ENCODE assay signal across 35 mouse cellular contexts in the genomic region with DNA sequence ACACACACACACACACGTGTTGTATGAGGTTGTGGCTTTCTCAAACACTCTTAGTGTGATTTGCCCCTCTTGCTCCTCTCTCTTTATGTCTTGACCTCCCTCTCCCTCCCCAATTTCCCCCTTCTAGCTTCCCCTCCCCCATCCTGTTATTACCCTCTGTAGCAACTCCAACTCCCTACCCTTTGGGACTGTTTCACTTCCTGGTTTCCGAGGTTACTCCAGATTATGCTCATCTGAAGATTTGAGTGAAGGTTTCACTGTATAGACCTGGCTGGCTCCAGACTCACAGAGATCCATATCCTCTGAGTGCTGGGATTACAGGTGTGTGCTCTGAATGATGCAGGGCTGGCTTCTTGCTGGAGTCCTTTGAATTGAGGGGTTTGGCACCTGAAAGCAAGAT. TPM values are rescaled to one million over a fixed set of nuclear protein-coding genes. Genes with fewer than 3 reads are reported as not detected.
A peak's percentile ranks its signal among the peaks of the same experiment; 100 is the strongest.
DNase-seq lines count a peak whose midpoint lies in the region; ATAC-seq and TF ChIP-seq lines count a peak whose summit lies in the region.
"Had no signal": no experiment of that assay in that cellular context is flagged by ENCODE, and none has a peak within 500 bp of the region (broad histone marks: within the 10 kb centered on the region; RNA-seq: fewer than 3 reads in every experiment).

No protein-coding gene starts in this region.

- no peaks in the 10 kb centered on the region for H3K36me3 ChIP-seq in liver, adult 2 months (ENCODE audit: control insufficient read depth, insufficient read depth, low read length)
- no peaks in the 10 kb centered on the region for H3K36me3 ChIP-seq in liver, embryonic 11.5 days (ENCODE audit: control insufficient read depth, insufficient read depth, low read length)
- no peaks in the 10 kb centered on the region for H3K36me3 ChIP-seq in stomach, embryonic 15.5 days
- H3K36me3 ChIP-seq in stomach, postnatal 0 days (ENCODE audit: control insufficient read depth, insufficient read depth, low read length) = no peaks in the 10 kb centered on the region
- H3K36me3 ChIP-seq: embryonic facial prominence, embryonic 12.5 days; embryonic facial prominence, embryonic 15.5 days; hindbrain, embryonic 12.5 days; hindbrain, embryonic 15.5 days had no signal

- no peak for TF ChIP-seq POLR2A in liver, adult 2 months (IDR thresholded peaks at IDR 0.05; ENCODE audit: extremely low read depth, insufficient read depth, low read length)

- no peak overlapping the region for H3K27ac ChIP-seq in liver, adult 2 months (replicated peaks; ENCODE audit: insufficient read depth, low read depth, low read length)
- H3K27ac ChIP-seq in liver, embryonic 11.5 days (ENCODE audit: low read depth, low read length) = no peak overlapping the region
- H3K27ac ChIP-seq in stomach, embryonic 15.5 days = no peak overlapping the region
- H3K27ac ChIP-seq in stomach, postnatal 0 days (replicated peaks) = no peak overlapping the region
- H3K27ac ChIP-seq: embryonic facial prominence, embryonic 12.5 days; embryonic facial prominence, embryonic 15.5 days; gastrocnemius, adult 2 months; hindbrain, embryonic 12.5 days; hindbrain, embryonic 15.5 days had no signal

- no peak for TF ChIP-seq EP300 in stomach, postnatal 0 days (optimal IDR thresholded peaks at IDR 0.05)

- no peak overlapping the region for H3K4me2 ChIP-seq in liver, embryonic 11.5 days
- H3K4me2 ChIP-seq in stomach, embryonic 15.5 days = no peak overlapping the region
- no peak overlapping the region for H3K4me2 ChIP-seq in stomach, postnatal 0 days (replicated peaks; ENCODE audit: low read depth)
- H3K4me2 ChIP-seq: embryonic facial prominence, embryonic 12.5 days; embryonic facial prominence, embryonic 15.5 days; heart, embryonic 11.5 days; hindbrain, embryonic 12.5 days; hindbrain, embryonic 15.5 days had no signal

- no peaks in the 10 kb centered on the region for H3K4me1 ChIP-seq in liver, adult 2 months (ENCODE audit: control insufficient read depth, insufficient read depth, low read length)
- H3K4me1 ChIP-seq in liver, embryonic 11.5 days (replicated peaks; ENCODE audit: control insufficient read depth, insufficient read depth, low read length) = no peaks in the 10 kb centered on the region
- H3K4me1 ChIP-seq in stomach, embryonic 15.5 days = no peaks in the 10 kb centered on the region
- H3K4me1 ChIP-seq in stomach, postnatal 0 days (replicated peaks; ENCODE audit: control insufficient read depth, insufficient read depth) = no peaks in the 10 kb centered on the region
- H3K4me1 ChIP-seq: embryonic facial prominence, embryonic 12.5 days; embryonic facial prominence, embryonic 15.5 days; hindbrain, embryonic 12.5 days; hindbrain, embryonic 15.5 days had no signal

- no peak overlapping the region for H3K4me3 ChIP-seq in liver, adult 2 months (ENCODE audit: insufficient read depth, low read depth, low read length)
- H3K4me3 ChIP-seq in liver, embryonic 11.5 days (ENCODE audit: low read depth, low read length) = no peak overlapping the region
- no peak overlapping the region for H3K4me3 ChIP-seq in stomach, embryonic 15.5 days (replicated peaks)
- H3K4me3 ChIP-seq in stomach, postnatal 0 days (ENCODE audit: low read depth, low read length) = no peak overlapping the region
- H3K4me3 ChIP-seq: embryonic facial prominence, embryonic 12.5 days; embryonic facial prominence, embryonic 15.5 days; gastrocnemius, adult 2 months; hindbrain, embryonic 12.5 days; hindbrain, embryonic 15.5 days had no signal

- no peak for ATAC-seq in liver, embryonic 11.5 days (replicated peaks; ENCODE audit: low FRiP score)
- 0 out of 2 replicates have a peak, but pooled peaks have one; percentile 14 for ATAC-seq in stomach, embryonic 15.5 days (ENCODE audit: insufficient read depth, low FRiP score, low read depth)
- no peak for ATAC-seq in stomach, postnatal 0 days (ENCODE audit: low FRiP score, low TSS enrichment)
- ATAC-seq in granulocyte monocyte progenitor cell, adult 5-6 weeks (replicated peaks; ENCODE audit: poor library complexity, severe bottlenecking) = peak; percentile 92
- ATAC-seq in monocyte, adult 5-6 weeks (replicated peaks; ENCODE audit: insufficient number of reproducible peaks, low FRiP score, low TSS enrichment, poor library complexity, severe bottlenecking) = peak; percentile 73
- ATAC-seq: CD4-positive, CD25-positive, alpha-beta regulatory T cell, adult 4 months; forebrain, embryonic 14.5 days; forebrain, postnatal 0 days had no signal

- no peaks in the 10 kb centered on the region for H3K79me2 ChIP-seq in liver, adult 2 months (ENCODE audit: control insufficient read depth, insufficient read depth, low read length)

- no peak overlapping the region for H3K9ac ChIP-seq in liver, adult 2 months (ENCODE audit: low read depth, low read length)
- no peak overlapping the region for H3K9ac ChIP-seq in liver, embryonic 11.5 days (ENCODE audit: low read depth, low read length)
- H3K9ac ChIP-seq in stomach, embryonic 15.5 days = no peak overlapping the region
- H3K9ac ChIP-seq in stomach, postnatal 0 days (ENCODE audit: low read length) = no peak overlapping the region
- H3K9ac ChIP-seq: embryonic facial prominence, embryonic 12.5 days; embryonic facial prominence, embryonic 15.5 days; forebrain, postnatal 0 days; hindbrain, embryonic 12.5 days; hindbrain, embryonic 15.5 days had no signal

- WGBS in liver, adult 2 months = 75% methylated on average over 2 of the region's 2 CpGs
- 63% methylated on average over 2 of the region's 2 CpGs for WGBS in liver, embryonic 11.5 days
- 67% methylated on average over 2 of the region's 2 CpGs for WGBS in stomach, embryonic 15.5 days
- whole genome bisulfite sequencing in stomach, postnatal 0 days = 54% methylated on average over 2 of the region's 2 CpGs

- no peaks in the 10 kb centered on the region for H3K9me3 ChIP-seq in liver, embryonic 11.5 days (ENCODE audit: control insufficient read depth, low read length)
- H3K9me3 ChIP-seq in stomach, embryonic 15.5 days = no peaks in the 10 kb centered on the region
- no peaks in the 10 kb centered on the region for H3K9me3 ChIP-seq in stomach, postnatal 0 days (ENCODE audit: control insufficient read depth, low read length)
- H3K9me3 ChIP-seq: embryonic facial prominence, embryonic 12.5 days; embryonic facial prominence, embryonic 15.5 days; hindbrain, embryonic 12.5 days; hindbrain, embryonic 15.5 days had no signal

- no peak for TF ChIP-seq CTCF in liver, adult 2 months (IDR thresholded peaks at IDR 0.05; ENCODE audit: low read depth, low read length)
- no peak for TF ChIP-seq CTCF in stomach, postnatal 0 days (IDR thresholded peaks at IDR 0.05; ENCODE audit: low read depth)

- peak; percentile 22 for DNase-seq in liver, adult 2 months (ENCODE audit: extremely low read depth, low read depth, low spot score)
- no peak for DNase-seq in liver, embryonic 11.5 days (ENCODE audit: low spot score)
- DNase-seq in stomach, postnatal 0 days (ENCODE audit: low spot score) = no peak
- DNase-seq in ovary, adult 18-20 months (ENCODE audit: low spot score) = no peak
- no peak for DNase-seq in left cerebral cortex, adult 8-10 months (ENCODE audit: low spot score in 2 of 2)
- DNase-seq: adrenal gland, adult 2 months; adrenal gland, postnatal 14 days; cerebellum, adult 11-12 months; cerebellum, adult 8-10 months; cerebellum, postnatal 10 days; forebrain, postnatal 0 days; gastrocnemius, adult 2 months; gastrocnemius, postnatal 14 days had no signal

- no peaks in the 10 kb centered on the region for H3K27me3 ChIP-seq in liver, adult 2 months (ENCODE audit: control insufficient read depth, insufficient read depth, low read length)
- H3K27me3 ChIP-seq in liver, embryonic 11.5 days (replicated peaks; ENCODE audit: control insufficient read depth, insufficient read depth, low read length) = no peaks in the 10 kb centered on the region
- H3K27me3 ChIP-seq in stomach, embryonic 15.5 days (replicated peaks) = no peaks in the 10 kb centered on the region
- no peaks in the 10 kb centered on the region for H3K27me3 ChIP-seq in stomach, postnatal 0 days (ENCODE audit: control insufficient read depth, insufficient read depth, low read length)
- H3K27me3 ChIP-seq: embryonic facial prominence, embryonic 12.5 days; embryonic facial prominence, embryonic 15.5 days; hindbrain, embryonic 12.5 days; hindbrain, embryonic 15.5 days had no signal

RNA-seq across cellular contexts. Expression of a gene that starts 18.2 kb away (rescaled TPM):
- 7.9 and 8.5 TPM in 2 replicates for total RNA-seq in liver, adult 2 months (2014; rRNA removed)
- polyA plus RNA-seq in liver, adult 2 months (2012; rRNA removed) = 1.8 and 3.1 TPM in 2 replicates
- 40.0 and 45.1 TPM in 2 replicates for polyA plus RNA-seq in liver, embryonic 11.5 days (2014; fragmentation: Nextera tagmentation; extraction: Ambion mirVana)
- 32.4 TPM in 2 replicates for polyA plus RNA-seq in stomach, embryonic 15.5 days (2015; fragmentation: Nextera tagmentation; extraction: Ambion mirVana)
- polyA plus RNA-seq in stomach, postnatal 0 days (2015; fragmentation: Nextera tagmentation; extraction: Ambion mirVana) = 18.2 and 18.3 TPM in 2 replicates
- 49.3 and 60.3 TPM in 2 replicates for total RNA-seq in granulocyte monocyte progenitor cell, adult 5-6 weeks (2014; fragmentation: Nextera tagmentation)
- total RNA-seq in granulocyte monocyte progenitor cell, adult 5-6 weeks (2017) = 64.4 and 64.8 TPM in 2 replicates
- 68.4 to 81.1 TPM (median 71.3 TPM) in 3 replicates for total RNA-seq in monocyte, adult 5-6 weeks (2017)
- total RNA-seq in left cerebral cortex, adult 8-10 months (2022) = 10 to 100 TPM; 42.4 to 45.3 (median 44.6) TPM

RNA-seq across cellular contexts. Expression of a gene that starts 21.1 kb away (rescaled TPM):
- total RNA-seq in liver, adult 2 months (2014; rRNA removed) = not detected in 2 replicates
- not detected in 2 replicates for polyA plus RNA-seq in liver, adult 2 months (2012; rRNA removed)
- not detected in 2 replicates for polyA plus RNA-seq in liver, embryonic 11.5 days (2014; fragmentation: Nextera tagmentation; extraction: Ambion mirVana)
- polyA plus RNA-seq in stomach, embryonic 15.5 days (2015; fragmentation: Nextera tagmentation; extraction: Ambion mirVana) = not detected in 2 replicates
- polyA plus RNA-seq in stomach, postnatal 0 days (2015; fragmentation: Nextera tagmentation; extraction: Ambion mirVana) = not detected in 2 replicates
- not detected in 2 replicates for total RNA-seq in granulocyte monocyte progenitor cell, adult 5-6 weeks (2014; fragmentation: Nextera tagmentation)
- not detected in 2 replicates for total RNA-seq in granulocyte monocyte progenitor cell, adult 5-6 weeks (2017)
- not detected in 3 replicates for total RNA-seq in monocyte, adult 5-6 weeks (2017)
- total RNA-seq in left cerebral cortex, adult 8-10 months (2022) = not detected
- total RNA-seq: adrenal gland, adult 2 months; adrenal gland, postnatal 14 days; adrenal gland, postnatal 4 days; forebrain, postnatal 0 days; gastrocnemius, adult 2 months; gastrocnemius, postnatal 14 days; gastrocnemius, postnatal 4 days; heart, adult 8-10 months; heart, postnatal 25 days; hematopoietic stem cell, adult 5-6 weeks; MEL had no signal
- polyA plus RNA-seq: adrenal gland, adult 2 months; C2C12; CD4-positive, CD25-positive, alpha-beta regulatory T cell, adult 4 months; embryonic facial prominence, embryonic 12.5 days; embryonic facial prominence, embryonic 15.5 days; forebrain, embryonic 11.5 days; forebrain, embryonic 14.5 days; forebrain, postnatal 0 days; frontal cortex, adult 2 months; heart, embryonic 11.5 days; heart, embryonic 14.5 days; heart, postnatal 0 days; hindbrain, embryonic 12.5 days; hindbrain, embryonic 15.5 days had no signal

RNA-seq across cellular contexts. Expression of a gene that starts 26.9 kb away (rescaled TPM):
- 0.40 TPM in 1 of 2 replicates, not detected in the other for total RNA-seq in liver, adult 2 months (2014; rRNA removed)
- polyA plus RNA-seq in liver, adult 2 months (2012; rRNA removed) = 0.40 TPM in 1 of 2 replicates, not detected in the other
- not detected in 2 replicates for polyA plus RNA-seq in liver, embryonic 11.5 days (2014; fragmentation: Nextera tagmentation; extraction: Ambion mirVana)
- not detected in 2 replicates for polyA plus RNA-seq in stomach, embryonic 15.5 days (2015; fragmentation: Nextera tagmentation; extraction: Ambion mirVana)
- not detected in 2 replicates for polyA plus RNA-seq in stomach, postnatal 0 days (2015; fragmentation: Nextera tagmentation; extraction: Ambion mirVana)
- total RNA-seq in granulocyte monocyte progenitor cell, adult 5-6 weeks (2014; fragmentation: Nextera tagmentation) = not detected in 2 replicates
- not detected in 2 replicates for total RNA-seq in granulocyte monocyte progenitor cell, adult 5-6 weeks (2017)
- not detected in 3 replicates for total RNA-seq in monocyte, adult 5-6 weeks (2017)
- under 1 TPM in 1 of 4 experiments, not detected in 3; 0.93 TPM for total RNA-seq in left cerebral cortex, adult 8-10 months (2022)
- total RNA-seq: adrenal gland, adult 2 months; adrenal gland, postnatal 14 days; adrenal gland, postnatal 4 days; forebrain, postnatal 0 days; gastrocnemius, adult 2 months; gastrocnemius, postnatal 14 days; gastrocnemius, postnatal 4 days; heart, adult 8-10 months; heart, postnatal 25 days; hematopoietic stem cell, adult 5-6 weeks; MEL had no signal
- polyA plus RNA-seq: adrenal gland, adult 2 months; brain, embryonic 14.5 days; CD4-positive, CD25-positive, alpha-beta regulatory T cell, adult 4 months; embryonic facial prominence, embryonic 12.5 days; embryonic facial prominence, embryonic 15.5 days; forebrain, embryonic 11.5 days; forebrain, embryonic 14.5 days; forebrain, postnatal 0 days; frontal cortex, adult 2 months; heart, embryonic 11.5 days; heart, embryonic 14.5 days; heart, postnatal 0 days; hindbrain, embryonic 12.5 days; hindbrain, embryonic 15.5 days had no signal

RNA-seq across cellular contexts. Expression of a gene that starts 53.3 kb away (rescaled TPM):
- 1.1 and 1.3 TPM in 2 replicates for total RNA-seq in liver, adult 2 months (2014; rRNA removed)
- polyA plus RNA-seq in liver, adult 2 months (2012; rRNA removed) = 0.81 and 0.90 TPM in 2 replicates
- polyA plus RNA-seq in liver, embryonic 11.5 days (2014; fragmentation: Nextera tagmentation; extraction: Ambion mirVana) = 0.19 and 0.36 TPM in 2 replicates
- polyA plus RNA-seq in stomach, embryonic 15.5 days (2015; fragmentation: Nextera tagmentation; extraction: Ambion mirVana) = 0.67 and 0.71 TPM in 2 replicates
- 0.53 TPM in 2 replicates for polyA plus RNA-seq in stomach, postnatal 0 days (2015; fragmentation: Nextera tagmentation; extraction: Ambion mirVana)
- 0.30 and 0.83 TPM in 2 replicates for total RNA-seq in granulocyte monocyte progenitor cell, adult 5-6 weeks (2014; fragmentation: Nextera tagmentation)
- total RNA-seq in granulocyte monocyte progenitor cell, adult 5-6 weeks (2017) = 0.26 and 0.88 TPM in 2 replicates
- total RNA-seq in monocyte, adult 5-6 weeks (2017) = 0.10 TPM in 2 of 3 replicates, not detected in the other
- 10 to 100 TPM; 13.8 to 19.8 (median 14.5) TPM for total RNA-seq in left cerebral cortex, adult 8-10 months (2022)
- total RNA-seq: MEL had no signal

Comparison
In these comparisons a context has a peak if more than half of its experiments do, and no peak if none do; other contexts are left out.
1. ATAC-seq: peak in stomach, embryonic 15.5 days (single experiment), granulocyte monocyte progenitor cell, adult 5-6 weeks (single experiment) and monocyte, adult 5-6 weeks (single experiment); none in liver, embryonic 11.5 days (single experiment) and stomach, postnatal 0 days (single experiment).